Mouse (Mus musculus): ENCODE measurements around the gene Chtf18. TPM values are rescaled to one million over a fixed set of nuclear protein-coding genes. Genes with fewer than 3 reads are reported as not detected.

The Chtf18 gene
- total and polyA plus RNA-seq, 3 experiments, result 7.3 to 89.1 (median 26.2) TPM

GRCm38 (mm10) chr17:25761561-25761970 is 34.3 kb upstream of the Chtf18 start:
- Histone ChIP-seq H3K27me3 (ENCODE audit: insufficient read depth, low read length) (peaks cover 31% of the 10 kb centered on the region), H3K36me3 (replicated peaks) (no peaks in the 10 kb centered on the region), H3K4me3 (ENCODE audit: low read depth, low read length) (no peak overlapping the region), H3K4me1 (ENCODE audit: insufficient read depth, low read depth, low read length) (no peaks in the 10 kb centered on the region; the same call in 1 of the 2 replicates), H3K9me3 (replicated peaks) (no peaks in the 10 kb centered on the region)
- DNase-seq (ENCODE audit: low spot score) (no peak), ATAC-seq (ENCODE audit: extremely low read depth, insufficient number of reproducible peaks, low FRiP score, poor library complexity, severe bottlenecking) (no peak)
- TF ChIP-seq POLR2AphosphoS5 (IDR thresholded peaks at IDR 0.05; ENCODE audit: insufficient replicate concordance, low read depth, low read length) (no peak), CTCF (IDR thresholded peaks at IDR 0.05; ENCODE audit: low read depth, low read length) (no peak), GATA2 (IDR thresholded peaks at IDR 0.05; ENCODE audit: borderline replicate concordance, low read depth, low read length) (no peak), GATA1 (IDR thresholded peaks at IDR 0.05; ENCODE audit: borderline replicate concordance, low read length) (no peak), TAL1 (conservative IDR thresholded peaks at IDR 0.05; ENCODE audit: low read depth, low read length) (no peak)

- ATAC-seq (ENCODE audit: extremely low read depth, insufficient number of reproducible peaks, low FRiP score, poor library complexity, severe bottlenecking) (no peak), DNase-seq (ENCODE audit: low spot score) (no peak)
- no peak for TF ChIP-seq POLR2AphosphoS5 (IDR thresholded peaks at IDR 0.05; ENCODE audit: insufficient replicate concordance, low read depth, low read length)
- no peak for TF ChIP-seq CTCF (IDR thresholded peaks at IDR 0.05; ENCODE audit: low read depth, low read length)
- no peak for TF ChIP-seq TAL1 (conservative IDR thresholded peaks at IDR 0.05; ENCODE audit: low read depth, low read length)
- no peak for TF ChIP-seq GATA1 (IDR thresholded peaks at IDR 0.05; ENCODE audit: borderline replicate concordance, low read length)
- no peak overlapping the region for H3K4me3 ChIP-seq (ENCODE audit: low read depth, low read length)
- H3K27me3 ChIP-seq (ENCODE audit: insufficient read depth, low read length), result peaks cover 28% of the 10 kb centered on the region
- no peaks in the 10 kb centered on the region; the same call in 1 of the 2 replicates for H3K4me1 ChIP-seq (ENCODE audit: insufficient read depth, low read depth, low read length)
- no peaks in the 10 kb centered on the region for H3K36me3 ChIP-seq (replicated peaks)
- H3K9me3 ChIP-seq (replicated peaks), result no peaks in the 10 kb centered on the region
Observed at GRCm38 (mm10) chr17:25760148-25760547, 32.9 kb upstream of the Chtf18 start.

GRCm38 (mm10) chr17:25757691-25758090 is 30.5 kb upstream of the Chtf18 start:
- ATAC-seq (ENCODE audit: extremely low read depth, insufficient number of reproducible peaks, low FRiP score, poor library complexity, severe bottlenecking) (no peak), DNase-seq (ENCODE audit: low spot score) (no peak)
- no peaks in the 10 kb centered on the region for H3K9me3 ChIP-seq (replicated peaks)
- H3K4me1 ChIP-seq (ENCODE audit: insufficient read depth, low read depth, low read length), result no peaks in the 10 kb centered on the region; the same call in 1 of the 2 replicates
- peaks cover 28% of the 10 kb centered on the region for H3K27me3 ChIP-seq (ENCODE audit: insufficient read depth, low read length)
- TF ChIP-seq GATA1 (IDR thresholded peaks at IDR 0.05; ENCODE audit: borderline replicate concordance, low read length), result no peak
- TF ChIP-seq POLR2AphosphoS5 (IDR thresholded peaks at IDR 0.05; ENCODE audit: insufficient replicate concordance, low read depth, low read length), result no peak
- TF ChIP-seq CTCF (IDR thresholded peaks at IDR 0.05; ENCODE audit: low read depth, low read length), result no peak
- TF ChIP-seq TAL1 (conservative IDR thresholded peaks at IDR 0.05; ENCODE audit: low read depth, low read length), result no peak
- no peak for TF ChIP-seq GATA2 (IDR thresholded peaks at IDR 0.05; ENCODE audit: borderline replicate concordance, low read depth, low read length)
- no peaks in the 10 kb centered on the region for H3K36me3 ChIP-seq (replicated peaks)
- no peak overlapping the region for H3K4me3 ChIP-seq (ENCODE audit: low read depth, low read length)

GRCm38 (mm10) chr17:25756378-25757242 is 29.4 kb upstream of the Chtf18 start:
- H3K4me1 ChIP-seq (ENCODE audit: insufficient read depth, low read depth, low read length), result no peaks in the 10 kb centered on the region; the same call in 1 of the 2 replicates
- ATAC-seq (ENCODE audit: extremely low read depth, insufficient number of reproducible peaks, low FRiP score, poor library complexity, severe bottlenecking), result no peak
- DNase-seq (ENCODE audit: low spot score), result no peak
- H3K9me3 ChIP-seq (replicated peaks), result no peaks in the 10 kb centered on the region
- H3K4me3 ChIP-seq (ENCODE audit: low read depth, low read length), result no peak overlapping the region
- H3K36me3 ChIP-seq (replicated peaks), result no peaks in the 10 kb centered on the region
- TF ChIP-seq POLR2AphosphoS5 (IDR thresholded peaks at IDR 0.05; ENCODE audit: insufficient replicate concordance, low read depth, low read length), result no peak
- TF ChIP-seq GATA1 (IDR thresholded peaks at IDR 0.05; ENCODE audit: borderline replicate concordance, low read length), result no peak
- no peak for TF ChIP-seq TAL1 (conservative IDR thresholded peaks at IDR 0.05; ENCODE audit: low read depth, low read length)
- no peak for TF ChIP-seq CTCF (IDR thresholded peaks at IDR 0.05; ENCODE audit: low read depth, low read length)
- no peak for TF ChIP-seq GATA2 (IDR thresholded peaks at IDR 0.05; ENCODE audit: borderline replicate concordance, low read depth, low read length)
- peaks cover 22% of the 10 kb centered on the region for H3K27me3 ChIP-seq (ENCODE audit: insufficient read depth, low read length)

GRCm38 (mm10) chr17:25755627-25756377 is 28.6 kb upstream of the Chtf18 start:
- peaks cover 28% of the 10 kb centered on the region for H3K27me3 ChIP-seq (ENCODE audit: insufficient read depth, low read length)
- DNase-seq (ENCODE audit: low spot score) (no peak), ATAC-seq (ENCODE audit: extremely low read depth, insufficient number of reproducible peaks, low FRiP score, poor library complexity, severe bottlenecking) (no peak)
- TF ChIP-seq TAL1 (conservative IDR thresholded peaks at IDR 0.05; ENCODE audit: low read depth, low read length) (no peak), GATA2 (IDR thresholded peaks at IDR 0.05; ENCODE audit: borderline replicate concordance, low read depth, low read length) (no peak), CTCF (IDR thresholded peaks at IDR 0.05; ENCODE audit: low read depth, low read length) (no peak), POLR2AphosphoS5 (IDR thresholded peaks at IDR 0.05; ENCODE audit: insufficient replicate concordance, low read depth, low read length) (no peak), GATA1 (IDR thresholded peaks at IDR 0.05; ENCODE audit: borderline replicate concordance, low read length) (no peak)
- no peak overlapping the region for H3K4me3 ChIP-seq (ENCODE audit: low read depth, low read length)
- no peaks in the 10 kb centered on the region; the same call in 1 of the 2 replicates for H3K4me1 ChIP-seq (ENCODE audit: insufficient read depth, low read depth, low read length)
- no peaks in the 10 kb centered on the region for H3K36me3 ChIP-seq (replicated peaks)
- no peaks in the 10 kb centered on the region for H3K9me3 ChIP-seq (replicated peaks)

GRCm38 (mm10) chr17:25755086-25755485 is 27.9 kb upstream of the Chtf18 start:
- no peak for TF ChIP-seq POLR2AphosphoS5 (IDR thresholded peaks at IDR 0.05; ENCODE audit: insufficient replicate concordance, low read depth, low read length)
- peaks cover 30% of the 10 kb centered on the region for H3K27me3 ChIP-seq (ENCODE audit: insufficient read depth, low read length)
- no peaks in the 10 kb centered on the region for H3K36me3 ChIP-seq (replicated peaks)
- ATAC-seq (ENCODE audit: extremely low read depth, insufficient number of reproducible peaks, low FRiP score, poor library complexity, severe bottlenecking), result no peak
- H3K4me3 ChIP-seq (ENCODE audit: low read depth, low read length), result no peak overlapping the region
- no peak for DNase-seq (ENCODE audit: low spot score)
- no peaks in the 10 kb centered on the region; the same call in 1 of the 2 replicates for H3K4me1 ChIP-seq (ENCODE audit: insufficient read depth, low read depth, low read length)
- no peaks in the 10 kb centered on the region for H3K9me3 ChIP-seq (replicated peaks)
